Mouse (Mus musculus): ENCODE results near the gene 4930442H23Rik. TPM values are rescaled to one million over a fixed set of nuclear protein-coding genes. Genes with fewer than 3 reads are reported as not detected.

The 4930442H23Rik gene
- total and polyA plus RNA-seq, 3 experiments, result not detected

GRCm38 (mm10) chr10:81137252-81138130 is 46.2 kb downstream of the 4930442H23Rik start:
- Histone ChIP-seq H3K27me3 (ENCODE audit: control insufficient read depth, insufficient read depth, low read length) (no peaks in the 10 kb centered on the region), H3K4me1 (ENCODE audit: control insufficient read depth, insufficient read depth, low read length) (peaks cover 24% of the 10 kb centered on the region), H3K36me3 (ENCODE audit: control insufficient read depth, insufficient read depth, low read length) (no peaks in the 10 kb centered on the region), H3K9ac (ENCODE audit: low read depth, low read length) (peak overlapping the region; percentile 90), H3K27ac (peak overlapping the region; percentile 99), H3K4me3 (peak overlapping the region; percentile 88), H3K79me2 (replicated peaks; ENCODE audit: control insufficient read depth, insufficient read depth, low read length) (peaks cover 17% of the 10 kb centered on the region)
- under 1% methylated on average over 77 of the region's 89 CpGs for WGBS
- intact Hi-C loops (cut with DNase I), result loop anchor here (1.0 to 2.0 kb wide), 2 partner anchors 29 to 32 kb away; partner anchors contain the start of genes Map2k2 and Pias4
- peak; percentile 99 to 100 for DNase-seq
- TF ChIP-seq CTCF (IDR thresholded peaks at IDR 0.05), result no peak
- peak; percentile 62; the same call in 1 of the 2 replicates for TF ChIP-seq EP300 (IDR thresholded peaks at IDR 0.05; ENCODE audit: insufficient read depth, low read depth, low read length)
- 0 out of 2 replicates have a peak, but pooled peaks have one; percentile 12 for TF ChIP-seq POLR2A (IDR thresholded peaks at IDR 0.05; ENCODE audit: insufficient read depth, low read depth, low read length)

DNA sequence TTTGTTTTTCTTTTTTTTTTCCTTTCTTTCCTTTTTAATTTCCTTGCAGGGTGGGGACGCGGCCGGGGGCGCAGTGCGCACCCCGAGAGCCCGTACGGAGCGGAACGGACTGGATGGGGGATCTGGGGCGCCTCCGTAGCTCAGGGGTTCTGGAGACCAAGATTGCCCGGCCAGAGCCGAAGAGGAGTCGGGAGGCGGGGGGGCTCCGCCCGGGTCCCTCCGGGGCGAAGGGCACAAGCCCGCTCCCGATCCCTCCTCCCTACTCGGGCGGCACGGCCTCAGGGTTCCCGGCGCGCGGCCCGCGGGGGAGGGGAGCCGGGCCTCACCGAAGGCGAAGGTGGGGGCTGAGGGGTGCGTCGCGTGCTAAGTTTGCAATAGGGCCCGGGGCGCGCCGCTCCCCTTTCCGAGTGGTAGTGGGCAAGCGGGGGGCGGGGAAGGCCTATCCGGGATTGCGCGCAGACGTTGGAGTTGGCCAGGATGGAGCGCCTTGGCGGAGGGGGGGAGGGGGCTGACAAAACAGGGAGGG is 46.9 kb downstream of the 4930442H23Rik start:
- intact Hi-C loops (cut with DNase I), result loop anchor here (1.0 kb wide), 1 partner anchor 31 kb away; the partner anchor contains the start of gene Map2k2
- WGBS, result under 1% methylated on average over 49 of the region's 50 CpGs
- Histone ChIP-seq H3K4me3 (peak overlapping the region; percentile 88), H3K4me1 (ENCODE audit: control insufficient read depth, insufficient read depth, low read length) (peaks cover 20% of the 10 kb centered on the region), H3K79me2 (replicated peaks; ENCODE audit: control insufficient read depth, insufficient read depth, low read length) (peaks cover 17% of the 10 kb centered on the region), H3K27me3 (ENCODE audit: control insufficient read depth, insufficient read depth, low read length) (no peaks in the 10 kb centered on the region), H3K9ac (ENCODE audit: low read depth, low read length) (peak overlapping the region; percentile 97), H3K27ac (peak overlapping the region; percentile 98), H3K36me3 (ENCODE audit: control insufficient read depth, insufficient read depth, low read length) (no peaks in the 10 kb centered on the region)
- peak; percentile 87 for DNase-seq
- TF ChIP-seq POLR2A (IDR thresholded peaks at IDR 0.05; ENCODE audit: insufficient read depth, low read depth, low read length), result no peak
- TF ChIP-seq EP300 (IDR thresholded peaks at IDR 0.05; ENCODE audit: insufficient read depth, low read depth, low read length), result no peak
- no peak for TF ChIP-seq CTCF (IDR thresholded peaks at IDR 0.05)

DNA sequence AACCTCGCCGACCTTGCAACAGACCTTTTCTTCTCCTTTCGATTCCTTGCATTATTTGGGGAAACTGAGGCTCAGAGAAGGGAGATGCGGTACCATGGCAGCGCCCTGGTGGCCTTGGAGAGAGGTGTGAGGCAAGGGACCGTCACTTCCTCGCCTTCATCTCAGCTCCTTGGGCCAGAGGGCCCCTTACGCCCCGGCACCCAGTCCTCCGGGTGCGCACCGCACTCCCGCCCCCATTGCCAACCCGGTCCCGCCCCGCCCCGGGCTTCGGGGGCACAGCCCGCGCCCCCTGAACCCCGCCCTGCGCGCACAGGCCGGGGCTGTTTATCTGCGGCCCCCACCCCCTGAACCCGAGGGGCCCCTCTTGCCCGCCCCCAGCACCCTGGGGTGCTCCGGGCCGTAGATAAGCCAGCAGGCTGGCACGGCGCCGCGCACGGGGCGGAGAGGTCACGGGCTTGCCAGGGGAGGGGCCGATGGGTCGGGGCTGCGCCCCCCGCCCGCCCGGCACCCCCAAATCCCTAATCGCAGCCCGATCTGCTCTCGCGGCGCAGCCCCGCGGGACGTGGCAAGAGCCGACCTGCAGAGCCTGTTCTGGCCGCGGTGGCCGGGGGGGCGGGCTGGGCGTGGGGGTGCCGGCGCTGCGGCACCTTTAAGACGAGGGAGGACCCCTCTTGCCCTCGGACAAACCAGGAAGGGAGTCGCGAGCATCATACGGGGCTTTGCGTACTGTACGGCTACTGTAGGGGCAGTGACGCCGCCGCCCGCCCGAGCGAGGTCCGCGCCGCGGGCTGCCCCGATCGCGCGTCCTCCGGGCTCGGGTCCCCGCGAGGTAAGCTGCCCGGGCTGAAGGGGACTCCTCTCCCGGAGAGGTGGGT is 47.6 kb downstream of the 4930442H23Rik start:
- intact Hi-C loops (cut with DNase I), result no loop called here
- H3K79me2 ChIP-seq (replicated peaks; ENCODE audit: control insufficient read depth, insufficient read depth, low read length), result peaks cover 14% of the 10 kb centered on the region
- peak; percentile 85 to 89 for DNase-seq
- TF ChIP-seq CTCF (IDR thresholded peaks at IDR 0.05) (peak; percentile 19; the same call in 1 of the 2 replicates), POLR2A (IDR thresholded peaks at IDR 0.05; ENCODE audit: insufficient read depth, low read depth, low read length) (peak; percentile 74), EP300 (IDR thresholded peaks at IDR 0.05; ENCODE audit: insufficient read depth, low read depth, low read length) (no peak)
- H3K27me3 ChIP-seq (ENCODE audit: control insufficient read depth, insufficient read depth, low read length), result no peaks in the 10 kb centered on the region
- peak overlapping the region; percentile 88 for H3K4me3 ChIP-seq
- H3K36me3 ChIP-seq (ENCODE audit: control insufficient read depth, insufficient read depth, low read length), result no peaks in the 10 kb centered on the region
- peak overlapping the region; percentile 98 for H3K27ac ChIP-seq
- peak overlapping the region; percentile 97 for H3K9ac ChIP-seq (ENCODE audit: low read depth, low read length)
- under 1% methylated on average over 84 of the region's 86 CpGs for WGBS
- H3K4me1 ChIP-seq (ENCODE audit: control insufficient read depth, insufficient read depth, low read length), result peaks cover 16% of the 10 kb centered on the region

GRCm38 (mm10) chr10:81134966-81135681 is 48.5 kb downstream of the 4930442H23Rik start, which contains the start of gene Zbtb7a:
TSS of gene Zbtb7a (plus strand) at chr10:81135220.
- peak; percentile 55 to 66 for DNase-seq
- H3K9ac ChIP-seq (ENCODE audit: low read depth, low read length), result peak within 1 kb of the TSS; percentile 97
- no peak for TF ChIP-seq CTCF (IDR thresholded peaks at IDR 0.05)
- TF ChIP-seq POLR2A (IDR thresholded peaks at IDR 0.05; ENCODE audit: insufficient read depth, low read depth, low read length), result no peak
- no peak for TF ChIP-seq EP300 (IDR thresholded peaks at IDR 0.05; ENCODE audit: insufficient read depth, low read depth, low read length)
- peak within 1 kb of the TSS; percentile 98 for H3K27ac ChIP-seq
- H3K4me3 ChIP-seq, result peak within 1 kb of the TSS; percentile 88
- intact Hi-C loops (cut with DNase I), result no loop called here
- 6% methylated on average over 41 of the region's 41 CpGs for WGBS
- no peaks in the 10 kb centered on the region for H3K27me3 ChIP-seq (ENCODE audit: control insufficient read depth, insufficient read depth, low read length)
- peaks cover 13% of the 10 kb centered on the region for H3K4me1 ChIP-seq (ENCODE audit: control insufficient read depth, insufficient read depth, low read length)
- peaks cover 10% of the 10 kb centered on the region for H3K79me2 ChIP-seq (replicated peaks; ENCODE audit: control insufficient read depth, insufficient read depth, low read length)
- H3K36me3 ChIP-seq (ENCODE audit: control insufficient read depth, insufficient read depth, low read length), result no peaks in the 10 kb centered on the region

- Histone ChIP-seq H3K4me1 (ENCODE audit: control insufficient read depth, insufficient read depth, low read length) (peaks cover 9% of the 10 kb centered on the region), H3K79me2 (replicated peaks; ENCODE audit: control insufficient read depth, insufficient read depth, low read length) (peaks cover 8% of the 10 kb centered on the region), H3K27ac (peak overlapping the region; percentile 98), H3K36me3 (ENCODE audit: control insufficient read depth, insufficient read depth, low read length) (no peaks in the 10 kb centered on the region), H3K9ac (ENCODE audit: low read depth, low read length) (peak overlapping the region; percentile 17; the same call in 1 of the 2 replicates), H3K4me3 (peak overlapping the region; percentile 1; the same call in 1 of the 2 replicates), H3K27me3 (ENCODE audit: control insufficient read depth, insufficient read depth, low read length) (no peaks in the 10 kb centered on the region)
- peak; percentile 83 to 89 for DNase-seq
- TF ChIP-seq EP300 (IDR thresholded peaks at IDR 0.05; ENCODE audit: insufficient read depth, low read depth, low read length) (0 out of 2 replicates have a peak, but pooled peaks have one; percentile 9), CTCF (IDR thresholded peaks at IDR 0.05) (no peak), POLR2A (IDR thresholded peaks at IDR 0.05; ENCODE audit: insufficient read depth, low read depth, low read length) (peak; percentile 50; the same call in 1 of the 2 replicates)
- intact Hi-C loops (cut with DNase I), result no loop called here
- WGBS, result 11% methylated on average over 16 of the region's 16 CpGs
These were observed 49.5 kb downstream of the 4930442H23Rik start for GRCm38 (mm10) chr10:81134181-81134587.

Other genes with a start within 250 kb of the 4930442H23Rik start
- under 1 TPM; 0.50 to 0.63 TPM for gene Gng7, start 168.9 kb downstream of the 4930442H23Rik start, total RNA-seq (2021)
- gene Gng7, start 168.9 kb downstream of the 4930442H23Rik start, polyA plus RNA-seq (2012; rRNA removed), result 0.68 and 1.1 TPM in 2 replicates
- not detected for gene Diras1, start 158.2 kb downstream of the 4930442H23Rik start, total RNA-seq (2021)
- 0.04 and 0.06 TPM in 2 replicates for gene Diras1, start 158.2 kb downstream of the 4930442H23Rik start, polyA plus RNA-seq (2012; rRNA removed)
- gene Slc39a3, start 146.4 kb downstream of the 4930442H23Rik start, total RNA-seq (2021), result 10 to 100 TPM; 13.9 to 14.4 TPM
- gene Slc39a3, start 146.4 kb downstream of the 4930442H23Rik start, polyA plus RNA-seq (2012; rRNA removed), result 20.5 and 21.9 TPM in 2 replicates
- 10 to 100 TPM; 84.5 to 90.1 TPM for gene Sgta, start 123.7 kb downstream of the 4930442H23Rik start, total RNA-seq (2021)
- 158 and 161 TPM in 2 replicates for gene Sgta, start 123.7 kb downstream of the 4930442H23Rik start, polyA plus RNA-seq (2012; rRNA removed)
- 10 to 100 TPM; 11.3 to 15.5 TPM for gene Thop1, start 113.8 kb downstream of the 4930442H23Rik start, total RNA-seq (2021)
- gene Thop1, start 113.8 kb downstream of the 4930442H23Rik start, polyA plus RNA-seq (2012; rRNA removed), result 15.2 and 17.0 TPM in 2 replicates
- under 1 TPM; 0.36 to 0.70 TPM for gene Creb3l3, start 85.0 kb downstream of the 4930442H23Rik start, total RNA-seq (2021)
- 0.06 and 0.15 TPM in 2 replicates for gene Creb3l3, start 85.0 kb downstream of the 4930442H23Rik start, polyA plus RNA-seq (2012; rRNA removed)
- 100 to 1,000 TPM; 115 to 123 TPM for gene Map2k2, start 77.9 kb downstream of the 4930442H23Rik start, total RNA-seq (2021)
- gene Map2k2, start 77.9 kb downstream of the 4930442H23Rik start, polyA plus RNA-seq (2012; rRNA removed), result 89.3 and 116 TPM in 2 replicates
- 10 to 100 TPM; 35.2 to 41.4 TPM for gene Zbtb7a, start 48.6 kb downstream of the 4930442H23Rik start, total RNA-seq (2021)
- gene Zbtb7a, start 48.6 kb downstream of the 4930442H23Rik start, polyA plus RNA-seq (2012; rRNA removed), result 16.1 and 20.6 TPM in 2 replicates
- 10 to 100 TPM; 14.1 to 16.5 TPM for gene Pias4, start 15.9 kb downstream of the 4930442H23Rik start, total RNA-seq (2021)
- gene Pias4, start 15.9 kb downstream of the 4930442H23Rik start, polyA plus RNA-seq (2012; rRNA removed), result 22.3 and 23.3 TPM in 2 replicates
- 1,000 to 10,000 TPM; 1,027 to 1,244 TPM for gene Eef2, start 7.2 kb downstream of the 4930442H23Rik start, total RNA-seq (2021)
- gene Eef2, start 7.2 kb downstream of the 4930442H23Rik start, polyA plus RNA-seq (2012; rRNA removed), result 887 and 1,187 TPM in 2 replicates
- 10 to 100 TPM; 27.8 to 29.0 TPM for gene Dapk3, start 844 bp downstream of the 4930442H23Rik start, total RNA-seq (2021)
- 30.6 and 35.5 TPM in 2 replicates for gene Dapk3, start 844 bp downstream of the 4930442H23Rik start, polyA plus RNA-seq (2012; rRNA removed)
- gene Nmrk2, start 18.2 kb upstream of the 4930442H23Rik start, total RNA-seq (2021), result 1 to 10 TPM; 8.7 to 8.8 TPM
- 4.7 and 6.3 TPM in 2 replicates for gene Nmrk2, start 18.2 kb upstream of the 4930442H23Rik start, polyA plus RNA-seq (2012; rRNA removed)
- under 1 TPM in 1 of 2 experiments, not detected in 1; 0.09 TPM for gene Atcay, start 47.0 kb upstream of the 4930442H23Rik start, total RNA-seq (2021)
- 0.14 and 0.20 TPM in 2 replicates for gene Atcay, start 47.0 kb upstream of the 4930442H23Rik start, polyA plus RNA-seq (2012; rRNA removed)
- 1 to 10 TPM; 1.8 to 2.0 TPM for gene Zfr2, start 49.3 kb upstream of the 4930442H23Rik start, total RNA-seq (2021)
- 5.0 and 6.3 TPM in 2 replicates for gene Zfr2, start 49.3 kb upstream of the 4930442H23Rik start, polyA plus RNA-seq (2012; rRNA removed)
- under 1 TPM; 0.48 to 0.86 TPM for gene Matk, start 69.1 kb upstream of the 4930442H23Rik start, total RNA-seq (2021)
- gene Matk, start 69.1 kb upstream of the 4930442H23Rik start, polyA plus RNA-seq (2012; rRNA removed), result 0.97 and 1.5 TPM in 2 replicates
- gene Mrpl54, start 83.1 kb upstream of the 4930442H23Rik start, total RNA-seq (2021), result 100 to 1,000 TPM in 1 of 2 experiments, 10 to 100 TPM in 1; 85.7 to 101 TPM
- 66.7 and 93.2 TPM in 2 replicates for gene Mrpl54, start 83.1 kb upstream of the 4930442H23Rik start, polyA plus RNA-seq (2012; rRNA removed)
- 100 to 1,000 TPM; 111 to 123 TPM for gene Apba3, start 83.1 kb upstream of the 4930442H23Rik start, total RNA-seq (2021)
- gene Apba3, start 83.1 kb upstream of the 4930442H23Rik start, polyA plus RNA-seq (2012; rRNA removed), result 151 TPM in 2 replicates
- not detected for gene Tjp3, start 107.7 kb upstream of the 4930442H23Rik start, total RNA-seq (2021)
- gene Tjp3, start 107.7 kb upstream of the 4930442H23Rik start, polyA plus RNA-seq (2012; rRNA removed), result 0.12 and 0.78 TPM in 2 replicates
- gene Pip5k1c, start 109.1 kb upstream of the 4930442H23Rik start, total RNA-seq (2021), result 10 to 100 TPM; 27.0 to 28.0 TPM
- gene Pip5k1c, start 109.1 kb upstream of the 4930442H23Rik start, polyA plus RNA-seq (2012; rRNA removed), result 37.5 and 44.2 TPM in 2 replicates
- 10 to 100 TPM; 16.1 to 18.0 TPM for gene Cactin, start 137.3 kb upstream of the 4930442H23Rik start, total RNA-seq (2021)
- gene Cactin, start 137.3 kb upstream of the 4930442H23Rik start, polyA plus RNA-seq (2012; rRNA removed), result 15.4 and 18.0 TPM in 2 replicates
- gene Tbxa2r, start 144.9 kb upstream of the 4930442H23Rik start, total RNA-seq (2021), result 1 to 10 TPM; 3.8 to 4.1 TPM
- gene Tbxa2r, start 144.9 kb upstream of the 4930442H23Rik start, polyA plus RNA-seq (2012; rRNA removed), result 7.1 and 8.7 TPM in 2 replicates
- 1 to 10 TPM; 5.5 to 6.4 TPM for gene Gipc3, start 159.4 kb upstream of the 4930442H23Rik start, total RNA-seq (2021)
- gene Gipc3, start 159.4 kb upstream of the 4930442H23Rik start, polyA plus RNA-seq (2012; rRNA removed), result 4.7 and 4.8 TPM in 2 replicates
- gene Hmg20b, start 166.6 kb upstream of the 4930442H23Rik start, total RNA-seq (2021), result 10 to 100 TPM; 55.6 to 58.1 TPM
- gene Hmg20b, start 166.6 kb upstream of the 4930442H23Rik start, polyA plus RNA-seq (2012; rRNA removed), result 44.3 and 54.9 TPM in 2 replicates
- 10 to 100 TPM; 10.6 to 11.1 TPM for gene Mfsd12, start 173.6 kb upstream of the 4930442H23Rik start, total RNA-seq (2021)
- 9.6 and 10.5 TPM in 2 replicates for gene Mfsd12, start 173.6 kb upstream of the 4930442H23Rik start, polyA plus RNA-seq (2012; rRNA removed)
- gene 4930404N11Rik, start 182.0 kb upstream of the 4930442H23Rik start, total RNA-seq (2021), result 1 to 10 TPM in 1 of 2 experiments, under 1 TPM in 1; 0.64 to 1.1 TPM
- 0.32 and 1.2 TPM in 2 replicates for gene 4930404N11Rik, start 182.0 kb upstream of the 4930442H23Rik start, polyA plus RNA-seq (2012; rRNA removed)
- gene Fzr1, start 194.7 kb upstream of the 4930442H23Rik start, total RNA-seq (2021), result 10 to 100 TPM; 29.9 to 31.5 TPM
- 49.3 and 56.1 TPM in 2 replicates for gene Fzr1, start 194.7 kb upstream of the 4930442H23Rik start, polyA plus RNA-seq (2012; rRNA removed)
- gene Dohh, start 200.6 kb upstream of the 4930442H23Rik start, total RNA-seq (2021), result 10 to 100 TPM; 46.6 to 53.8 TPM
- gene Dohh, start 200.6 kb upstream of the 4930442H23Rik start, polyA plus RNA-seq (2012; rRNA removed), result 48.5 and 56.9 TPM in 2 replicates
- 1 to 10 TPM in 1 of 2 experiments, under 1 TPM in 1; 0.73 to 1.9 TPM for gene Gm48551, start 200.6 kb upstream of the 4930442H23Rik start, total RNA-seq (2021)
- 2.1 and 3.5 TPM in 2 replicates for gene Gm48551, start 200.6 kb upstream of the 4930442H23Rik start, polyA plus RNA-seq (2012; rRNA removed)
- gene Gm48552, start 205.2 kb upstream of the 4930442H23Rik start, total RNA-seq (2021), result 1 to 10 TPM in 1 of 2 experiments, not detected in 1; 1.2 TPM
- 0.88 and 1.2 TPM in 2 replicates for gene Gm48552, start 205.2 kb upstream of the 4930442H23Rik start, polyA plus RNA-seq (2012; rRNA removed)
- 1 to 10 TPM; 2.0 to 2.3 TPM for gene Smim24, start 209.2 kb upstream of the 4930442H23Rik start, total RNA-seq (2021)
- 8.3 and 8.6 TPM in 2 replicates for gene Smim24, start 209.2 kb upstream of the 4930442H23Rik start, polyA plus RNA-seq (2012; rRNA removed)